Mouse (Mus musculus) inflammation-experienced regulatory T-cells, adult 6 months (primary cell): ENCODE results near the gene Adamtsl5. TPM values are rescaled to one million over a fixed set of nuclear protein-coding genes. Genes with fewer than 3 reads are reported as not detected.

Experiments
- ATAC-seq: one replicate; pipeline ENCODE4 v1.8.0; 2017
- polyA plus RNA-seq, 3 experiments: library from polyadenylated mRNA; unstranded; fragments of 100-300 nt; shearing (Covaris generic); gene quantifications; one replicate each; pipeline ENCODE4 v1.2.1; 2017

The Adamtsl5 gene
- polyA plus RNA-seq, 3 experiments from 2014 or later: not detected

- no peak for ATAC-seq
Measured at GRCm38 (mm10) chr10:80317011-80317410, 31.2 kb downstream of the Adamtsl5 start.

- no peak for ATAC-seq
Measured at GRCm38 (mm10) chr10:80316359-80316781, 31.8 kb downstream of the Adamtsl5 start.

- no peak for ATAC-seq
Measured at GRCm38 (mm10) chr10:80315315-80315714, 32.9 kb downstream of the Adamtsl5 start.

GRCm38 (mm10) chr10:80314494-80315001, 33.7 kb downstream of the Adamtsl5 start:
- ATAC-seq: no peak

- ATAC-seq: no peak
Measured at GRCm38 (mm10) chr10:80313627-80314201, 34.5 kb downstream of the Adamtsl5 start.

GRCm38 (mm10) chr10:80312586-80313504, 35.4 kb downstream of the Adamtsl5 start:
- no peak for ATAC-seq

- ATAC-seq: no peak
Measured at GRCm38 (mm10) chr10:80311560-80311959, 36.7 kb downstream of the Adamtsl5 start.

GRCm38 (mm10) chr10:80304862-80305261, 43.4 kb downstream of the Adamtsl5 start:
- ATAC-seq: peak; percentile 50

- ATAC-seq: no peak
Measured at GRCm38 (mm10) chr10:80304458-80304857, 43.8 kb downstream of the Adamtsl5 start.

GRCm38 (mm10) chr10:80302471-80302881, 45.7 kb downstream of the Adamtsl5 start:
- no peak for ATAC-seq

GRCm38 (mm10) chr10:80302082-80302355, 46.2 kb downstream of the Adamtsl5 start:
- no peak for ATAC-seq

- no peak for ATAC-seq
Measured at GRCm38 (mm10) chr10:80301256-80302081, 46.7 kb downstream of the Adamtsl5 start.

GRCm38 (mm10) chr10:80300672-80301181, 47.5 kb downstream of the Adamtsl5 start:
- ATAC-seq: no peak

- ATAC-seq: no peak
Measured at GRCm38 (mm10) chr10:80299824-80300223, 48.4 kb downstream of the Adamtsl5 start.

GRCm38 (mm10) chr10:80299301-80299700, 48.9 kb downstream of the Adamtsl5 start:
- no peak for ATAC-seq

- no peak for ATAC-seq
Measured at GRCm38 (mm10) chr10:80298571-80299281, 49.5 kb downstream of the Adamtsl5 start.

- no peak for ATAC-seq
Measured at GRCm38 (mm10) chr10:80297526-80298133, 50.6 kb downstream of the Adamtsl5 start.

- no peak for ATAC-seq
Measured at GRCm38 (mm10) chr10:80296824-80297223, 51.4 kb downstream of the Adamtsl5 start.

GRCm38 (mm10) chr10:80295618-80296425, 52.4 kb downstream of the Adamtsl5 start, which contains the start of gene Apc2:
Apc2 (plus strand) TSS chr10:80295977.
- ATAC-seq: peak; percentile 40

GRCm38 (mm10) chr10:80294788-80295303, 53.4 kb downstream of the Adamtsl5 start:
- ATAC-seq: no peak
